Mouse (Mus musculus): Measurements from ENCODE around the gene Ascc1.

Gene Ascc1

GRCm38 (mm10) chr10:60002673-60003212, at the start of gene Ascc1, which contains the start of gene Anapc16:
TSS of gene Ascc1 (plus strand) at chr10:60002805.
TSS of gene Anapc16 (minus strand) at chr10:60003135.
- in situ Hi-C loops (cut with MboI, MseI), result loop anchor here (5.0 kb wide), 1 partner anchor 35 kb away; no protein-coding TSS in a partner anchor

GRCm38 (mm10) chr10:59953564-59954039, 49.0 kb upstream of the Ascc1 start:
- in situ Hi-C loops (cut with MboI, MseI), result loop anchor here (5.0 kb wide), 1 partner anchor 51 kb away; no protein-coding TSS in a partner anchor

DNA sequence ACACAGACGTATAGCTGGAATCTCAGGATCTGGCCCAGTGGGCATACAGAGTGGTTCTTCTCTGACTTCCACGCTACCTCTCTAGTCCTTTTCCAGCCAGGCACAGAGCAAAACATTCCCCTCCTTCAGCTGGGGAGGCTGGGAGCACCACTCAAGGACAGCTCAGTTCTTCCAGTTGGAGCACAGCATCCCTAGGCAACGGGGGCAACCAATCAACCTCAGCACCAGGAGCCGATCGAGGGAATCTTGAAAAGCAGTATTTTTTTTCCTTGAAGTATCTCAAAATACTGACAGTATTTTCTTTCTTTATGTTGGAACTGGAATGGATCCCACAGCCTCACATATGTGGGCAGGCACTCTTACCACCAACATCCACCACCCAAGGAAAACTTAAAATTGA, 45.9 kb upstream of the Ascc1 start:
- in situ Hi-C loops (cut with MboI, MseI), result no loop called here

GRCm38 (mm10) chr10:59957171-59958149, 45.1 kb upstream of the Ascc1 start:
- in situ Hi-C loops (cut with MboI, MseI), result no loop called here

DNA sequence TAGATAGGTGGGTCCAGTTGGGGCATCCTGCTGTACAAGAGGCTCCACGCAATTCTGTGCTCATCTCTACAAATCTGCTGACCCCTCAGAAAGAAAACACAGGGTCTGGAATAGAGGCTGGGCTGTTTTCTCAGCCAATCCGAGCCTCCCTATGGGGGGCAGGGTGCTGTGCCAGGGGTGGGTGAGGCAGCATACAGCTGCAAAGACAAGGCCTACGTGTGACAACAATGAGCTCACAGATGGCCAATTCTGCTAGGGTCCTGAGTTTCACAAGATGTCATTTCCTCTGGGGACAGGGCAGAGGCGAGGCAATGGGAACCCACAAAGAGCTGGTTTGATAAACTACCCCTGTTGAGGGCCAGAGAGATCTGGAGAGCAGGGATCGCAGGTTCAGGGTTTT, 44.1 kb upstream of the Ascc1 start:
- in situ Hi-C loops (cut with MboI, MseI), result no loop called here

GRCm38 (mm10) chr10:59959517-59959916, 43.1 kb upstream of the Ascc1 start:
- in situ Hi-C loops (cut with MboI, MseI), result no loop called here

GRCm38 (mm10) chr10:59963609-59964008, 39.0 kb upstream of the Ascc1 start:
- in situ Hi-C loops (cut with MboI, MseI), result no loop called here

DNA sequence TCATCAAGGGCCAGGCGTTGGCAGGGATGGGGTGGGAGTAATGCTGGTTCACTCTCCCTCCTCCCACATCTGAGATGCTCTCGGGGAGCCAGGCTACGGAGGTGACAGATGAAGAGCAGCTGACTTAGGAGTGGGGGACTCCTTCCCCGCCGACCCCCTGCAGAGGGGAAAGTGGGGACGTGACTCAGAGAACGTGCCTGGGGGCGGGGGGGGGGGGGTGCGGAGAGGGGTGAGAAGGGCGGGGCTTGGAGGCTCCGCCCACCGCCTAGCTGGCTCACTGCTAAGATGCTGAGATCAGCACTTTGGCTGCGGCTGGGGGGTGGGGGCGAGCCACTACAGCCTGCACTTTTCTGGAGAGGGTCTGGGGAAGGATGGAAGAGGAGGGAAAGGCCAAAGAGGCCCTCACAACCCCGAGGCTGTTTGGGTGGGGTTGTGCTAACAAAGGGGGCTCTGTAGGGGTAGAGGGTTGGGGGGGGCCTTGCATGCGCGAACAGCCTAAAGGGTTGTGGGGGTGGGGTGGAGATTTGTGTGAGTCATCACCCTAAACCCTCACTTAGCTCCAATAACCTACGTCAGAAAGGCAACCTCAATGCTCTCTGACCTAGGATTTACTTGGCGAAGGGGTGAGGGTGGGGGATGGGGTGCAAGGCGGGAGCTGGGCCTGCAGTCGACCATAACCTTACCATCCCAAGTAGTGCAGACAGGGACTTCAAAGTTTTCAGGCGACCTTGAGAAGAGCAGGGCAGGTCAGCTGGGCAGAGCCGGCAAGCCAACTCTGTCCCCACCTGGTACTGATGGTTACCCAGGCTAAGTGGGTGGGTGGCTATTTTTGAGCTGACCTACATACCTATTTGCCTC, 37.9 kb upstream of the Ascc1 start:
- in situ Hi-C loops (cut with MboI, MseI), result loop anchor here (5.0 kb wide), 1 partner anchor 38 kb away; the partner anchor contains the start of genes Anapc16 and Ascc1

- in situ Hi-C loops (cut with MboI, MseI), result loop anchor here (5.0 kb wide), 1 partner anchor 37 kb away; the partner anchor contains the start of genes Anapc16 and Ascc1
These were observed 37.3 kb upstream of the Ascc1 start for GRCm38 (mm10) chr10:59965362-59965695.

- in situ Hi-C loops (cut with MboI, MseI), result loop anchor here (5.0 kb wide), 1 partner anchor 37 kb away; the partner anchor contains the start of genes Anapc16 and Ascc1
These were observed 36.8 kb upstream of the Ascc1 start for GRCm38 (mm10) chr10:59965788-59966187.

- in situ Hi-C loops (cut with MboI, MseI), result loop anchor here (5.0 kb wide), 1 partner anchor 36 kb away; the partner anchor contains the start of genes Anapc16 and Ascc1
These were observed 35.9 kb upstream of the Ascc1 start for GRCm38 (mm10) chr10:59966743-59967142.

- in situ Hi-C loops (cut with MboI, MseI), result loop anchor here (5.0 kb wide), 1 partner anchor 35 kb away; the partner anchor contains the start of genes Anapc16 and Ascc1
These were observed 35.2 kb upstream of the Ascc1 start for GRCm38 (mm10) chr10:59967309-59967942.

GRCm38 (mm10) chr10:59969821-59970449, 32.7 kb upstream of the Ascc1 start:
- in situ Hi-C loops (cut with MboI, MseI), result loop anchor here (5.0 kb wide), 1 partner anchor 32 kb away; the partner anchor contains the start of genes Anapc16 and Ascc1

GRCm38 (mm10) chr10:59970450-59971062, 32.0 kb upstream of the Ascc1 start:
- in situ Hi-C loops (cut with MboI, MseI), result no loop called here

- in situ Hi-C loops (cut with MboI, MseI), result no loop called here
These were observed 30.8 kb upstream of the Ascc1 start for GRCm38 (mm10) chr10:59971813-59972212.

DNA sequence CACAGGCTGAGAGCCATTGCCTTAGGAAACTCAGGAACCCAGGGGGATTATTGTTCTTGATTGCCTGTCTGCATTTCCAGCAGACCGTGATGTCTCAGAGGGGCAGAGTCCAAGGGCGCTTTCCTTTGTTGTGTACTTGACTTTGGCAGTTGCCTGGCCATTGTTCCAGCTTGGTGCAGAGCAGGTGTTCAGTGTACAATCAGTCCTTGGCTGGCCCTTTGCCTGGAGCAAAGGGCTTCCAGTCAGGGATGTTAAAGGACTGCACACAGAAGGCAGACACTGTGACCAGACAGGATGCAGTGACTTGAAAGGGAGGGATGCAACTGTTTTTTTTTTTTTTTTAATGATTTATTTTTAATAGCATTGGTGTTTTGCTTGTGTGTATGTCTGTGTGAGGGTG, 30.1 kb upstream of the Ascc1 start:
- in situ Hi-C loops (cut with MboI, MseI), result no loop called here

- in situ Hi-C loops (cut with MboI, MseI), result no loop called here
These were observed 29.6 kb upstream of the Ascc1 start for GRCm38 (mm10) chr10:59972999-59973398.

DNA sequence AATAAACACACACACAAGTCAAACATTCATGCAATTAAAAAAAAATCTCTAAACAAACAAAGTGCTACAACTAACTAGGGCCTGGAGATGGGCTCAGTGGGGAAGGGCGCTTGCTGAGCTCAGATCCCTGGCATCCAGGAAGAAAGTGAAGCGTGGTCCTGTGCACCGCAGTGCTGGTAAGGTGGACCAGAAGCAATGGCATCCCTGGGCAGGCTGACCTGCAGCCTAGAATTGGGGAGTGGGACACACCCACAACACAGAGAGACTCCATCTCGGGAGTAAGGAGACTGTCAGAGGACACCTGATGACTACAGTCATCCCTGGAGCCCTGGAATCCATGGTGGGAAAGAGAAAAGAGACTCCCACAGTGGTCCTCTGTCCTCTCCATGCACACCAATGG, 29.2 kb upstream of the Ascc1 start:
- in situ Hi-C loops (cut with MboI, MseI), result no loop called here

- in situ Hi-C loops (cut with MboI, MseI), result no loop called here
These were observed 28.4 kb upstream of the Ascc1 start for GRCm38 (mm10) chr10:59974191-59974664.

- in situ Hi-C loops (cut with MboI, MseI), result no loop called here
These were observed 27.8 kb upstream of the Ascc1 start for GRCm38 (mm10) chr10:59974786-59975185.

All from regulatory T cell (primary cell).